Mouse (Mus musculus) testis, adult 2 months (tissue): Measurements from ENCODE around the gene Tpst2.

Source experiments
- CTCF ChIP-seq: fragments of 200-500 bp; IDR thresholded peaks from 2 replicates; pipeline ENCODE4 v1.5.1; 2012; ENCODE audit warnings: low read depth, mild to moderate bottlenecking, inconsistent platforms, low read length, moderate library complexity; ENCODE audit not compliant: control insufficient read depth, insufficient read depth, insufficient replicate concordance
- POLR2A ChIP-seq: fragments of 200-500 bp; IDR thresholded peaks from 2 replicates; pipeline ENCODE4 v1.6.1; 2012; ENCODE audit warnings: low read depth, mild to moderate bottlenecking, inconsistent platforms, low read length, moderate library complexity; ENCODE audit not compliant: control insufficient read depth

DNA sequence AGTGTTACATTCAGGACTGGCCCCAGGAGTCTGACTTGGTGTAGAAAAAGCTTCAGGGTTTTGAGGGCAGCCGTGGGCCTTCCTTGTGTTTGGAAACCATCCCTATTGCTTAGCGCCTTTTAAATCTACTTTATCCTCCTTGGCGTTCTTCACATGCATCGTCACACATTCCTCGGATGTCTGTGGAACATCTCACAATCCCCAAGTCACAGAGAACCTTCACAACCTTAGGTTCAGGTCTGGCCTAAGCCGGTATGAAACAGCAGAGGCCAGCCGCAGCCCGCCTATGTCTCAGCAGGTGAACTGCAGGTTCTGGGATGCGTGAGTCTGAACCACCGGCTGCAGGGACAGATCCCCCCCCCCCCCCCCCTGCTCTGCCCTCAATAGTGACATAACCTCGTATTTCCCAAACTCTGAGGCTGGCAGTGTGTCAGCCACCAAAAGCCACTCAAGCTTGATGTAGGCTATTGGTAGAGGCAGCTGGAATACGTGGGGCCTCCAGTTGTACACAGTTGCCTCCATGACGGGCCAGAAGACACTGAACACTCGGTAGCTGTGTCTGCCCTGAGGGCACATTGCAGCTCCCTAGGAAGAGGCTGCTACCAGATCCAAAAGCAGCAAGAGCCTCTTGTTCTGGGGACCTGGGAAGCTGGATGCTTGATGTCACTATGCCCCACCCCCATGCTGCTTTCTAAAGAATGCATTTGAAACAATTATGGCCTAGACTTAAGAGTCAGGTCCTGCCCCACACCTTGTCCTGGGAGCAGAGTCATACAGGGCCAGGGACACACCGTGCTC lies 4.6 kb downstream of the Tpst2 start:
- TF ChIP-seq CTCF (no peak), POLR2A (no peak)
